Mouse (Mus musculus) C2C12 (cell line): ENCODE results near the gene Trim11. TPM values are rescaled to one million over a fixed set of nuclear protein-coding genes. Genes with fewer than 3 reads are reported as not detected.
A peak's percentile ranks its signal among the peaks of the same experiment; 100 is the strongest.

Source experiments
- H3K27me3 ChIP-seq: one replicate; pipeline ENCODE4 v1.6.1; 2011; ENCODE audit not compliant: control insufficient read depth, insufficient read depth, insufficient read length
- H3K36me3 ChIP-seq: one replicate; pipeline ENCODE4 v1.6.1; 2011; ENCODE audit not compliant: control insufficient read depth, insufficient read depth
- H3K4me3 ChIP-seq: one replicate; pipeline ENCODE4 v1.5.1; 2011; ENCODE audit warnings: mild to moderate bottlenecking, control low read depth; ENCODE audit not compliant: poor library complexity, insufficient read depth, severe bottlenecking
- H3K79me2 ChIP-seq: one replicate; pipeline ENCODE4 v1.6.1; 2011; ENCODE audit not compliant: control insufficient read depth, insufficient read depth
- H3K79me3 ChIP-seq: one replicate; pipeline ENCODE4 v1.6.1; 2011; ENCODE audit warnings: low read depth, control low read depth
- H3ac ChIP-seq: one replicate; pipeline ENCODE3; 2011; ENCODE audit warnings: low read depth; ENCODE audit not compliant: control insufficient read depth, insufficient read length
- CEBPB ChIP-seq: IDR thresholded peaks from one replicate; pipeline ENCODE4 v1.6.1; 2011; ENCODE audit warnings: low read depth, mild to moderate bottlenecking, control low read depth, moderate library complexity
- CTCF ChIP-seq: IDR thresholded peaks from one replicate; pipeline ENCODE4 v1.5.1; 2011; ENCODE audit not compliant: control insufficient read depth, insufficient read depth, insufficient read length
- FOSL1 ChIP-seq: IDR thresholded peaks from one replicate; pipeline ENCODE4 v1.8.0; 2011; ENCODE audit warnings: mild to moderate bottlenecking, low read length; ENCODE audit not compliant: poor library complexity, insufficient read depth, severe bottlenecking
- MAX ChIP-seq: IDR thresholded peaks from one replicate; pipeline ENCODE4 v1.6.1; 2011; ENCODE audit warnings: mild to moderate bottlenecking, control low read depth
- MYOD1 ChIP-seq: IDR thresholded peaks from one replicate; pipeline ENCODE4 v1.6.1; 2011; ENCODE audit warnings: low read depth; ENCODE audit not compliant: control insufficient read depth, insufficient read length
- MYOG ChIP-seq: IDR thresholded peaks from one replicate; pipeline ENCODE4 v1.6.1; 2011; ENCODE audit not compliant: control insufficient read depth, insufficient read length; ENCODE audit errors: extremely low read depth
- USF1 ChIP-seq: IDR thresholded peaks from one replicate; pipeline ENCODE4 v1.6.1; 2011; ENCODE audit warnings: low read depth, mild to moderate bottlenecking, control low read depth, moderate library complexity
- polyA plus RNA-seq: library from polyadenylated mRNA; unstranded; fragments of >200 nt; fragmentation: generic; extraction: Trizol; gene quantifications from one replicate; pipeline ENCODE4 v1.2.1, GENCODE M21; 2012; ENCODE audit warnings: missing spikeins

Trim11 gene
- polyA plus RNA-seq, 1 experiment, result 15.1 TPM

GRCm38 (mm10) chr11:58954420-58955142 is 23.3 kb upstream of the Trim11 start, which contains the start of the genes Hist3h2a and Trim17:
Gene Hist3h2a (plus strand): TSS chr11:58954685.
Gene Trim17 (plus strand): TSS chr11:58954685.
- peak within 1 kb of the TSS; percentile 87 for H3ac ChIP-seq
- H3K36me3 ChIP-seq, result peaks cover 24% of the 10 kb centered on the region
- H3K4me3 ChIP-seq, result peak within 1 kb of the TSS; percentile 57
- H3K27me3 ChIP-seq, result peaks cover 4% of the 10 kb centered on the region
- peaks cover 17% of the 10 kb centered on the region for H3K79me3 ChIP-seq
- TF ChIP-seq CTCF, result peak; percentile 41
- peak; percentile 50 for TF ChIP-seq MAX
- TF ChIP-seq MYOG, result no peak
- TF ChIP-seq USF1, result peak; percentile 59
- peak; percentile 4 for TF ChIP-seq CEBPB
- peaks cover 29% of the 10 kb centered on the region for H3K79me2 ChIP-seq

GRCm38 (mm10) chr11:58955143-58955867 is 22.6 kb upstream of the Trim11 start:
- TF ChIP-seq MAX (no peak), CTCF (no peak), FOSL1 (no peak), MYOD1 (no peak), CEBPB (no peak)
- H3ac ChIP-seq, result peak overlapping the region; percentile 87
- H3K4me3 ChIP-seq, result peak overlapping the region; percentile 57
- peaks cover 4% of the 10 kb centered on the region for H3K27me3 ChIP-seq
- peaks cover 17% of the 10 kb centered on the region for H3K79me3 ChIP-seq
- H3K36me3 ChIP-seq, result peaks cover 24% of the 10 kb centered on the region
- H3K79me2 ChIP-seq, result peaks cover 29% of the 10 kb centered on the region

- H3K4me3 ChIP-seq, result peak overlapping the region; percentile 57
- H3K27me3 ChIP-seq, result peaks cover 4% of the 10 kb centered on the region
These were observed 22.0 kb upstream of the Trim11 start for GRCm38 (mm10) chr11:58955868-58956257.

GRCm38 (mm10) chr11:58957226-58957914 is 20.5 kb upstream of the Trim11 start:
- H3ac ChIP-seq, result no peak overlapping the region
- H3K4me3 ChIP-seq, result no peak overlapping the region
- peaks cover 29% of the 10 kb centered on the region for H3K79me2 ChIP-seq
- TF ChIP-seq MYOD1 (no peak), MYOG (no peak), CTCF (no peak), CEBPB (no peak), MAX (no peak), FOSL1 (no peak), USF1 (no peak)
- H3K36me3 ChIP-seq, result peaks cover 24% of the 10 kb centered on the region
- peaks cover 17% of the 10 kb centered on the region for H3K79me3 ChIP-seq
- H3K27me3 ChIP-seq, result no peaks in the 10 kb centered on the region

More at GRCm38 (mm10) chr11:58955868-58956257, 22.0 kb upstream of the Trim11 start:
- no peak for TF ChIP-seq FOSL1
- TF ChIP-seq MAX, result no peak
- TF ChIP-seq CEBPB, result no peak
- TF ChIP-seq CTCF, result no peak
- no peak for TF ChIP-seq MYOG
- TF ChIP-seq USF1, result no peak
- no peak for TF ChIP-seq MYOD1
- peaks cover 29% of the 10 kb centered on the region for H3K79me2 ChIP-seq
- peaks cover 17% of the 10 kb centered on the region for H3K79me3 ChIP-seq
- peak overlapping the region; percentile 87 for H3ac ChIP-seq
- H3K36me3 ChIP-seq, result peaks cover 24% of the 10 kb centered on the region

GRCm38 (mm10) chr11:58958536-58958935 is 19.4 kb upstream of the Trim11 start:
- H3K79me3 ChIP-seq, result peaks cover 17% of the 10 kb centered on the region
- no peak for TF ChIP-seq USF1
- no peak for TF ChIP-seq MYOD1
- no peak for TF ChIP-seq FOSL1
- no peak for TF ChIP-seq MYOG
- no peak for TF ChIP-seq MAX
- no peak for TF ChIP-seq CTCF
- TF ChIP-seq CEBPB, result no peak
- H3K27me3 ChIP-seq, result no peaks in the 10 kb centered on the region
- no peak overlapping the region for H3ac ChIP-seq
- H3K36me3 ChIP-seq, result peaks cover 24% of the 10 kb centered on the region
- peaks cover 29% of the 10 kb centered on the region for H3K79me2 ChIP-seq
- H3K4me3 ChIP-seq, result no peak overlapping the region
